Mouse (Mus musculus): ENCODE measurements around the gene Hist1h1d. TPM values are rescaled to one million over a fixed set of nuclear protein-coding genes. Genes with fewer than 3 reads are reported as not detected.
"Not testable (repeated sequence)": the region's sequence is repeated elsewhere in the genome, so short reads cannot be mapped to it uniquely, and the experiment has no call there.

The Hist1h1d gene
- total and polyA plus RNA-seq, 2 experiments from 2014 or later: 0.04 to 23.4 TPM

- H3K4me1 ChIP-seq (ENCODE audit: insufficient read depth, low read length); H3K27me3 ChIP-seq (ENCODE audit: insufficient read depth, low read length); H3K9me3 ChIP-seq (ENCODE audit: low read length); H3K36me3 ChIP-seq (ENCODE audit: insufficient read depth, low read length): not testable (repeated sequence)
- Histone ChIP-seq H3K9ac (replicated peaks; ENCODE audit: low read length, poor library complexity, severe bottlenecking) (peak within 1 kb of the TSS; percentile 56), H3K4me3 (ENCODE audit: low read depth, low read length) (peak within 1 kb of the TSS; percentile 42), H3K27ac (ENCODE audit: low read depth, low read length) (peak within 1 kb of the TSS; percentile 94), H3K4me2 (ENCODE audit: low read depth, low read length, poor library complexity, severe bottlenecking) (peak within 1 kb of the TSS; percentile 70)
- under 1% methylated on average over 34 of the region's 67 CpGs for WGBS
- ATAC-seq (ENCODE audit: low FRiP score) (peak; percentile 96), DNase-seq (ENCODE audit: low spot score) (peak; percentile 99)
Measured at GRCm38 (mm10) chr13:23561883-23562659, 9.0 kb downstream of the Hist1h1d start, which contains the start of gene Hist1h3e. Hist1h3e (minus strand) TSS chr13:23562369.

- Histone ChIP-seq H3K27ac (ENCODE audit: low read depth, low read length) (peak overlapping the region; percentile 94), H3K4me3 (ENCODE audit: low read depth, low read length) (peak overlapping the region; percentile 42), H3K27me3 (ENCODE audit: insufficient read depth, low read length) (no peaks in the 10 kb centered on the region), H3K9me3 (ENCODE audit: low read length) (no peaks in the 10 kb centered on the region), H3K4me2 (ENCODE audit: low read depth, low read length, poor library complexity, severe bottlenecking) (peak overlapping the region; percentile 70), H3K9ac (replicated peaks; ENCODE audit: low read length, poor library complexity, severe bottlenecking) (peak overlapping the region; percentile 56), H3K36me3 (ENCODE audit: insufficient read depth, low read length) (no peaks in the 10 kb centered on the region), H3K4me1 (ENCODE audit: insufficient read depth, low read length) (no peaks in the 10 kb centered on the region)
- 1% methylated on average over 18 of the region's 18 CpGs for WGBS
- peak; percentile 61 for ATAC-seq (ENCODE audit: low FRiP score)
- peak; percentile 77 for TF ChIP-seq CTCF (IDR thresholded peaks at IDR 0.05)
- DNase-seq (ENCODE audit: low spot score): peak; percentile 87
Measured at GRCm38 (mm10) chr13:23562699-23563462, 9.8 kb downstream of the Hist1h1d start.

GRCm38 (mm10) chr13:23564482-23564881, 11.4 kb downstream of the Hist1h1d start:
- H3K27me3 ChIP-seq (ENCODE audit: insufficient read depth, low read length): no peaks in the 10 kb centered on the region
- H3K4me3 ChIP-seq (ENCODE audit: low read depth, low read length): no peak overlapping the region
- no peak overlapping the region for H3K27ac ChIP-seq (ENCODE audit: low read depth, low read length)
- ATAC-seq (ENCODE audit: low FRiP score) (no peak), DNase-seq (ENCODE audit: low spot score) (no peak)
- no peaks in the 10 kb centered on the region for H3K4me1 ChIP-seq (ENCODE audit: insufficient read depth, low read length)
- TF ChIP-seq CTCF (IDR thresholded peaks at IDR 0.05): no peak
- H3K36me3 ChIP-seq (ENCODE audit: insufficient read depth, low read length): no peaks in the 10 kb centered on the region
- H3K9ac ChIP-seq (replicated peaks; ENCODE audit: low read length, poor library complexity, severe bottlenecking): no peak overlapping the region
- no peak overlapping the region for H3K4me2 ChIP-seq (ENCODE audit: low read depth, low read length, poor library complexity, severe bottlenecking)
- H3K9me3 ChIP-seq (ENCODE audit: low read length): no peaks in the 10 kb centered on the region
- 89% methylated on average over 2 of the region's 2 CpGs for WGBS

GRCm38 (mm10) chr13:23570261-23571021, 17.4 kb downstream of the Hist1h1d start:
- DNase-seq (ENCODE audit: low spot score): not testable (repeated sequence)
- under 1% methylated on average over 15 of the region's 41 CpGs for WGBS
- peak; percentile 19; the same call in 1 of the 2 replicates for ATAC-seq (ENCODE audit: low FRiP score)

GRCm38 (mm10) chr13:23571022-23571503, 18.0 kb downstream of the Hist1h1d start, which contains the start of the genes Hist1h2ae and Hist1h2bg:
Hist1h2ae (minus strand) TSS chr13:23571220.
Hist1h2bg (plus strand) TSS chr13:23571396.
- H3K9ac ChIP-seq (replicated peaks; ENCODE audit: low read length, poor library complexity, severe bottlenecking): peak within 1 kb of the TSS; percentile 50; the same call in 1 of the 2 replicates
- no peak for TF ChIP-seq CTCF (IDR thresholded peaks at IDR 0.05)
- peak within 1 kb of the TSS; percentile 39 for H3K4me3 ChIP-seq (ENCODE audit: low read depth, low read length)
- H3K27me3 ChIP-seq (ENCODE audit: insufficient read depth, low read length): no peaks in the 10 kb centered on the region
- H3K27ac ChIP-seq (ENCODE audit: low read depth, low read length): peak within 1 kb of the TSS; percentile 86
- 0 out of 2 replicates have a peak, but pooled peaks cover 3% of the 10 kb centered on the region for H3K4me1 ChIP-seq (ENCODE audit: insufficient read depth, low read length)
- peak; percentile 97 for DNase-seq (ENCODE audit: low spot score)
- H3K4me2 ChIP-seq (ENCODE audit: low read depth, low read length, poor library complexity, severe bottlenecking): peak within 1 kb of the TSS; percentile 52
- no peaks in the 10 kb centered on the region for H3K9me3 ChIP-seq (ENCODE audit: low read length)
- H3K36me3 ChIP-seq (ENCODE audit: insufficient read depth, low read length): no peaks in the 10 kb centered on the region
- ATAC-seq (ENCODE audit: low FRiP score): peak; percentile 90
- WGBS: 0% methylated on average over 16 of the region's 18 CpGs

More at GRCm38 (mm10) chr13:23570261-23571021, 17.4 kb downstream of the Hist1h1d start:
- H3K9ac ChIP-seq (replicated peaks; ENCODE audit: low read length, poor library complexity, severe bottlenecking): 0 out of 2 replicates have a peak overlapping the region, but pooled peaks have one; percentile 36
- not testable (repeated sequence) for H3K36me3 ChIP-seq (ENCODE audit: insufficient read depth, low read length); H3K4me1 ChIP-seq (ENCODE audit: insufficient read depth, low read length); H3K27me3 ChIP-seq (ENCODE audit: insufficient read depth, low read length); H3K9me3 ChIP-seq (ENCODE audit: low read length)
- H3K4me3 ChIP-seq (ENCODE audit: low read depth, low read length): peak overlapping the region; percentile 39
- H3K27ac ChIP-seq (ENCODE audit: low read depth, low read length): peak overlapping the region; percentile 86
- peak overlapping the region; percentile 52 for H3K4me2 ChIP-seq (ENCODE audit: low read depth, low read length, poor library complexity, severe bottlenecking)

- not testable (repeated sequence) for DNase-seq (ENCODE audit: low spot score); H3K36me3 ChIP-seq (ENCODE audit: insufficient read depth, low read length); H3K9me3 ChIP-seq (ENCODE audit: low read length); H3K4me1 ChIP-seq (ENCODE audit: insufficient read depth, low read length); ATAC-seq (ENCODE audit: low FRiP score); H3K27me3 ChIP-seq (ENCODE audit: insufficient read depth, low read length)
- WGBS: under 1% methylated on average over 8 of the region's 34 CpGs
- peak overlapping the region; percentile 52 for H3K4me2 ChIP-seq (ENCODE audit: low read depth, low read length, poor library complexity, severe bottlenecking)
- peak overlapping the region; percentile 50; the same call in 1 of the 2 replicates for H3K9ac ChIP-seq (replicated peaks; ENCODE audit: low read length, poor library complexity, severe bottlenecking)
- peak overlapping the region; percentile 86 for H3K27ac ChIP-seq (ENCODE audit: low read depth, low read length)
- peak overlapping the region; percentile 39 for H3K4me3 ChIP-seq (ENCODE audit: low read depth, low read length)
Measured at GRCm38 (mm10) chr13:23571504-23572217, 18.6 kb downstream of the Hist1h1d start.

Data from midbrain, postnatal 0 days (tissue).